In genomic region chr19:7585279-7585678, GRCm38 (mm10) we compare ENCODE assay signal across 23 mouse cellular contexts. TPM values are rescaled to one million over a fixed set of nuclear protein-coding genes. Genes with fewer than 3 reads are reported as not detected.
A peak's percentile ranks its signal among the peaks of the same experiment; 100 is the strongest.
DNase-seq lines count a peak whose midpoint lies in the region; ATAC-seq and TF ChIP-seq lines count a peak whose summit lies in the region.
"Had no signal": no experiment of that assay in that cellular context is flagged by ENCODE, and none has a peak within 500 bp of the region (broad histone marks: within the 10 kb centered on the region; RNA-seq: fewer than 3 reads in every experiment).

No protein-coding gene starts in this region.

- intact Hi-C loops in heart, postnatal 10 days (cut with DNase I) = no loop called here

- no peaks in the 10 kb centered on the region for H3K27me3 ChIP-seq in cerebellum, adult 2 months (ENCODE audit: control insufficient read depth, insufficient read depth, low read length)
- H3K27me3 ChIP-seq in hindbrain, postnatal 0 days (ENCODE audit: insufficient read depth, low read length) = no peaks in the 10 kb centered on the region
- no peaks in the 10 kb centered on the region for H3K27me3 ChIP-seq in hindbrain, embryonic 12.5 days
- H3K27me3 ChIP-seq: CH12.LX; liver, embryonic 13.5 days; neural tube, embryonic 15.5 days had no signal

- TF ChIP-seq CTCF in cerebellum, adult 2 months (IDR thresholded peaks at IDR 0.05; ENCODE audit: borderline replicate concordance, insufficient read depth, low read depth, low read length) = no peak
- no peak for TF ChIP-seq CTCF in hindbrain, postnatal 0 days (IDR thresholded peaks at IDR 0.05; ENCODE audit: low read depth)

- H3K4me2 ChIP-seq in hindbrain, postnatal 0 days (ENCODE audit: low read depth, low read length) = no peak overlapping the region
- H3K4me2 ChIP-seq in hindbrain, embryonic 12.5 days (replicated peaks) = no peak overlapping the region
- H3K4me2 ChIP-seq: liver, embryonic 13.5 days; neural tube, embryonic 15.5 days had no signal

- H3K4me1 ChIP-seq in cerebellum, adult 2 months (ENCODE audit: control insufficient read depth, insufficient read depth, low read length) = peaks cover 4% of the 10 kb centered on the region; the same call in 1 of the 2 replicates
- no peaks in the 10 kb centered on the region for H3K4me1 ChIP-seq in hindbrain, postnatal 0 days (ENCODE audit: insufficient read depth, low read length)
- H3K4me1 ChIP-seq in hindbrain, embryonic 12.5 days = no peaks in the 10 kb centered on the region
- H3K4me1 ChIP-seq: neural tube, embryonic 15.5 days had no signal

- ATAC-seq in cerebellum, adult (ENCODE audit: insufficient number of reproducible peaks, low FRiP score, low TSS enrichment) = no peak
- no peak for ATAC-seq in hindbrain, postnatal 0 days
- no peak for ATAC-seq in hindbrain, embryonic 12.5 days (ENCODE audit: low FRiP score)
- ATAC-seq in monocyte, adult 5-6 weeks (replicated peaks; ENCODE audit: insufficient number of reproducible peaks, low FRiP score, low TSS enrichment, poor library complexity, severe bottlenecking) = no peak
- ATAC-seq: activated CD4-positive, CD25-positive, alpha-beta regulatory T cell, adult 4 months; forebrain, embryonic 16.5 days; hindbrain, embryonic 16.5 days; lung, postnatal 0 days had no signal

- H3K9me3 ChIP-seq in hindbrain, postnatal 0 days (ENCODE audit: low read length) = no peaks in the 10 kb centered on the region
- 0 out of 2 replicates have a peak, but pooled peaks cover 5% of the 10 kb centered on the region for H3K9me3 ChIP-seq in hindbrain, embryonic 12.5 days (replicated peaks)
- H3K9me3 ChIP-seq: liver, embryonic 13.5 days; neural tube, embryonic 15.5 days had no signal

- no peak overlapping the region for H3K9ac ChIP-seq in hindbrain, postnatal 0 days (replicated peaks; ENCODE audit: low read length)
- no peak overlapping the region for H3K9ac ChIP-seq in hindbrain, embryonic 12.5 days
- H3K9ac ChIP-seq: liver, embryonic 13.5 days; neural tube, embryonic 15.5 days had no signal

- no peak overlapping the region; the same call in 1 of the 2 replicates for H3K27ac ChIP-seq in cerebellum, adult 2 months (ENCODE audit: insufficient read depth, low read length)
- no peak overlapping the region for H3K27ac ChIP-seq in hindbrain, postnatal 0 days
- H3K27ac ChIP-seq in hindbrain, embryonic 12.5 days = no peak overlapping the region
- H3K27ac ChIP-seq: liver, embryonic 13.5 days; neural tube, embryonic 15.5 days; stomach, postnatal 0 days had no signal

- 54% methylated on average over 8 of the region's 8 CpGs for WGBS in cerebellum, adult 2 months
- 80% methylated on average over 8 of the region's 8 CpGs for WGBS in hindbrain, postnatal 0 days
- 90% methylated on average over 8 of the region's 8 CpGs for WGBS in hindbrain, embryonic 12.5 days

- H3K4me3 ChIP-seq in cerebellum, adult 2 months (replicated peaks; ENCODE audit: insufficient read depth, low read depth, low read length) = no peak overlapping the region
- no peak overlapping the region for H3K4me3 ChIP-seq in hindbrain, postnatal 0 days (ENCODE audit: low read length)
- H3K4me3 ChIP-seq in hindbrain, embryonic 12.5 days = no peak overlapping the region
- H3K4me3 ChIP-seq: liver, embryonic 13.5 days; neural tube, embryonic 15.5 days had no signal

- peak; percentile 14 for DNase-seq in cerebellum, adult 2 months
- DNase-seq in hindbrain, postnatal 0 days (ENCODE audit: low spot score) = peak; percentile 13
- DNase-seq in adrenal gland, postnatal 25 days = peak; percentile 62
- DNase-seq in heart, postnatal 10 days = peak; percentile 41 to 68
- DNase-seq in thymus, postnatal 0 days (ENCODE audit: low spot score) = no peak
- DNase-seq: cerebellum, adult 9-10 months; kidney, adult 8-10 months; kidney, postnatal 4 days; liver, embryonic 13.5 days; thymus, postnatal 25 days had no signal

- TF ChIP-seq POLR2A in cerebellum, adult 2 months (IDR thresholded peaks at IDR 0.05; ENCODE audit: borderline replicate concordance, insufficient read depth, low read length) = no peak

- no peaks in the 10 kb centered on the region for H3K36me3 ChIP-seq in hindbrain, postnatal 0 days (ENCODE audit: insufficient read depth, low read length)
- no peaks in the 10 kb centered on the region for H3K36me3 ChIP-seq in hindbrain, embryonic 12.5 days
- H3K36me3 ChIP-seq: neural tube, embryonic 15.5 days had no signal

RNA-seq across cellular contexts. Expression of gene Lgals12, which starts 21.7 kb away (rescaled TPM):
- polyA plus RNA-seq in cerebellum, adult 2 months (2012; rRNA removed) = 0.05 and 0.06 TPM in 2 replicates
- total RNA-seq in hindbrain, postnatal 0 days (2014; rRNA removed) = 0.11 and 0.16 TPM in 2 replicates
- polyA plus RNA-seq in hindbrain, postnatal 0 days (2015; fragmentation: Nextera tagmentation; extraction: Ambion mirVana) = 0.14 and 0.18 TPM in 2 replicates
- 0.10 and 0.12 TPM in 2 replicates for polyA plus RNA-seq in hindbrain, embryonic 12.5 days (2016; fragmentation: Nextera tagmentation; extraction: Ambion mirVana)
- 14.1 and 16.8 TPM in 2 replicates for total RNA-seq in adrenal gland, postnatal 25 days (2021)
- 1 to 10 TPM in 1 of 2 experiments, under 1 TPM in 1; 0.79 to 1.9 TPM for total RNA-seq in heart, postnatal 10 days (2021)
- polyA plus RNA-seq in thymus, postnatal 0 days (2015; fragmentation: Nextera tagmentation; extraction: Ambion mirVana) = 0.12 and 0.26 TPM in 2 replicates
- not detected in 3 replicates for total RNA-seq in monocyte, adult 5-6 weeks (2017)
- total RNA-seq: CH12.LX had no signal
- polyA plus RNA-seq: activated CD4-positive, CD25-positive, alpha-beta regulatory T cell, adult 4 months; liver, embryonic 13.5 days had no signal

RNA-seq across cellular contexts. Expression of gene Hrasls5, which starts 27.1 kb away (rescaled TPM):
- polyA plus RNA-seq in cerebellum, adult 2 months (2012; rRNA removed) = 0.21 TPM in 1 of 2 replicates, not detected in the other
- not detected in 2 replicates for total RNA-seq in hindbrain, postnatal 0 days (2014; rRNA removed)
- 0.18 TPM in 2 replicates for polyA plus RNA-seq in hindbrain, postnatal 0 days (2015; fragmentation: Nextera tagmentation; extraction: Ambion mirVana)
- polyA plus RNA-seq in hindbrain, embryonic 12.5 days (2016; fragmentation: Nextera tagmentation; extraction: Ambion mirVana) = not detected in 2 replicates
- not detected in 2 replicates for total RNA-seq in adrenal gland, postnatal 25 days (2021)
- not detected for total RNA-seq in heart, postnatal 10 days (2021)
- 0.13 and 0.17 TPM in 2 replicates for polyA plus RNA-seq in thymus, postnatal 0 days (2015; fragmentation: Nextera tagmentation; extraction: Ambion mirVana)
- 0.96 to 1.3 TPM in 2 of 3 replicates, not detected in the other for total RNA-seq in monocyte, adult 5-6 weeks (2017)
- total RNA-seq: CH12.LX; left cerebral cortex, adult 18-20 months had no signal
- polyA plus RNA-seq: activated CD4-positive, CD25-positive, alpha-beta regulatory T cell, adult 4 months; forebrain, embryonic 16.5 days; hindbrain, embryonic 16.5 days; limb, embryonic 11.5 days; liver, embryonic 13.5 days; lung, postnatal 0 days; neural tube, embryonic 15.5 days; spleen, adult 2 months had no signal

RNA-seq across cellular contexts. Expression of gene Pla2g16, which starts 28.0 kb away (rescaled TPM):
- 50.6 and 56.9 TPM in 2 replicates for polyA plus RNA-seq in cerebellum, adult 2 months (2012; rRNA removed)
- total RNA-seq in hindbrain, postnatal 0 days (2014; rRNA removed) = 5.6 and 9.1 TPM in 2 replicates
- 12.3 and 12.7 TPM in 2 replicates for polyA plus RNA-seq in hindbrain, postnatal 0 days (2015; fragmentation: Nextera tagmentation; extraction: Ambion mirVana)
- polyA plus RNA-seq in hindbrain, embryonic 12.5 days (2016; fragmentation: Nextera tagmentation; extraction: Ambion mirVana) = 2.8 and 4.8 TPM in 2 replicates
- 29.8 and 41.6 TPM in 2 replicates for total RNA-seq in adrenal gland, postnatal 25 days (2021)
- 10 to 100 TPM; 74.7 to 78.4 TPM for total RNA-seq in heart, postnatal 10 days (2021)
- polyA plus RNA-seq in thymus, postnatal 0 days (2015; fragmentation: Nextera tagmentation; extraction: Ambion mirVana) = 27.1 and 28.4 TPM in 2 replicates
- total RNA-seq in monocyte, adult 5-6 weeks (2017) = 42.1 to 80.1 TPM (median 51.4 TPM) in 3 replicates
